Mouse (Mus musculus): ENCODE measurements around the gene Lad1. TPM values are rescaled to one million over a fixed set of nuclear protein-coding genes. Genes with fewer than 3 reads are reported as not detected.
A peak's percentile ranks its signal among the peaks of the same experiment; 100 is the strongest.

Lad1 gene
- polyA plus RNA-seq, 1 experiment from 2014 or later = 1.3 TPM

- Histone ChIP-seq H3K4me2 (replicated peaks; ENCODE audit: low read depth, low read length) (no peak overlapping the region), H3K4me1 (replicated peaks; ENCODE audit: control insufficient read depth, insufficient read depth, low read length) (no peaks in the 10 kb centered on the region), H3K36me3 (ENCODE audit: control insufficient read depth, insufficient read depth, low read length) (no peaks in the 10 kb centered on the region), H3K4me3 (ENCODE audit: low read depth, low read length) (no peak overlapping the region), H3K27me3 (ENCODE audit: control insufficient read depth, insufficient read depth, low read length) (no peaks in the 10 kb centered on the region), H3K9ac (ENCODE audit: low read depth, low read length) (no peak overlapping the region), H3K9me3 (ENCODE audit: control insufficient read depth, low read length) (no peaks in the 10 kb centered on the region), H3K27ac (ENCODE audit: low read depth, low read length) (no peak overlapping the region)
- 78% methylated on average over 5 of the region's 5 CpGs for WGBS
- ATAC-seq (ENCODE audit: low FRiP score) (no peak), DNase-seq (ENCODE audit: low spot score) (no peak)
These were observed 28.2 kb downstream of the Lad1 start for GRCm38 (mm10) chr1:135846632-135847031.

- H3K4me3 ChIP-seq (ENCODE audit: low read depth, low read length) = no peak overlapping the region
- no peak overlapping the region for H3K9ac ChIP-seq (ENCODE audit: low read depth, low read length)
- H3K4me2 ChIP-seq (replicated peaks; ENCODE audit: low read depth, low read length) = no peak overlapping the region
- DNase-seq (ENCODE audit: low spot score) = peak; percentile 75
- no peak overlapping the region for H3K27ac ChIP-seq (ENCODE audit: low read depth, low read length)
- ATAC-seq (ENCODE audit: low FRiP score) = no peak
- H3K36me3 ChIP-seq (ENCODE audit: control insufficient read depth, insufficient read depth, low read length) = no peaks in the 10 kb centered on the region
- H3K27me3 ChIP-seq (ENCODE audit: control insufficient read depth, insufficient read depth, low read length) = no peaks in the 10 kb centered on the region
- 31% methylated on average over 6 of the region's 6 CpGs for whole genome bisulfite sequencing
- no peaks in the 10 kb centered on the region; the same call in 1 of the 2 replicates for H3K4me1 ChIP-seq (replicated peaks; ENCODE audit: control insufficient read depth, insufficient read depth, low read length)
- no peaks in the 10 kb centered on the region for H3K9me3 ChIP-seq (ENCODE audit: control insufficient read depth, low read length)
These were observed 28.8 kb downstream of the Lad1 start for GRCm38 (mm10) chr1:135847139-135847562.

GRCm38 (mm10) chr1:135847611-135848351 is 29.4 kb downstream of the Lad1 start:
- Histone ChIP-seq H3K4me1 (replicated peaks; ENCODE audit: control insufficient read depth, insufficient read depth, low read length) (peaks cover 4% of the 10 kb centered on the region; the same call in 1 of the 2 replicates), H3K4me3 (ENCODE audit: low read depth, low read length) (no peak overlapping the region), H3K4me2 (replicated peaks; ENCODE audit: low read depth, low read length) (no peak overlapping the region), H3K36me3 (ENCODE audit: control insufficient read depth, insufficient read depth, low read length) (no peaks in the 10 kb centered on the region), H3K9ac (ENCODE audit: low read depth, low read length) (no peak overlapping the region), H3K27me3 (ENCODE audit: control insufficient read depth, insufficient read depth, low read length) (no peaks in the 10 kb centered on the region), H3K27ac (ENCODE audit: low read depth, low read length) (no peak overlapping the region), H3K9me3 (ENCODE audit: control insufficient read depth, low read length) (no peaks in the 10 kb centered on the region)
- DNase-seq (ENCODE audit: low spot score) = no peak
- no peak for ATAC-seq (ENCODE audit: low FRiP score)
- 88% methylated on average over 17 of the region's 17 CpGs for WGBS

- Histone ChIP-seq H3K4me2 (replicated peaks; ENCODE audit: low read depth, low read length) (no peak overlapping the region), H3K9me3 (ENCODE audit: control insufficient read depth, low read length) (no peaks in the 10 kb centered on the region), H3K4me3 (ENCODE audit: low read depth, low read length) (no peak overlapping the region), H3K36me3 (ENCODE audit: control insufficient read depth, insufficient read depth, low read length) (no peaks in the 10 kb centered on the region), H3K27ac (ENCODE audit: low read depth, low read length) (no peak overlapping the region), H3K9ac (ENCODE audit: low read depth, low read length) (no peak overlapping the region), H3K4me1 (replicated peaks; ENCODE audit: control insufficient read depth, insufficient read depth, low read length) (peaks cover 6% of the 10 kb centered on the region; the same call in 1 of the 2 replicates), H3K27me3 (ENCODE audit: control insufficient read depth, insufficient read depth, low read length) (no peaks in the 10 kb centered on the region)
- ATAC-seq (ENCODE audit: low FRiP score) (no peak), DNase-seq (ENCODE audit: low spot score) (peak; percentile 35)
- 64% methylated on average over 12 of the region's 12 CpGs for WGBS
These were observed 32.5 kb downstream of the Lad1 start for GRCm38 (mm10) chr1:135850722-135851512.

GRCm38 (mm10) chr1:135852044-135852756 is 33.8 kb downstream of the Lad1 start:
- Histone ChIP-seq H3K27ac (ENCODE audit: low read depth, low read length) (peak overlapping the region; percentile 10; the same call in 1 of the 2 replicates), H3K4me3 (ENCODE audit: low read depth, low read length) (no peak overlapping the region)

GRCm38 (mm10) chr1:135853200-135853599 is 34.8 kb downstream of the Lad1 start:
- WGBS = 93% methylated on average over 4 of the region's 4 CpGs
- no peak for ATAC-seq (ENCODE audit: low FRiP score)
- no peak for DNase-seq (ENCODE audit: low spot score)
- Histone ChIP-seq H3K4me2 (replicated peaks; ENCODE audit: low read depth, low read length) (no peak overlapping the region), H3K36me3 (ENCODE audit: control insufficient read depth, insufficient read depth, low read length) (no peaks in the 10 kb centered on the region), H3K4me1 (replicated peaks; ENCODE audit: control insufficient read depth, insufficient read depth, low read length) (peaks cover 6% of the 10 kb centered on the region; the same call in 1 of the 2 replicates), H3K4me3 (ENCODE audit: low read depth, low read length) (no peak overlapping the region), H3K9ac (ENCODE audit: low read depth, low read length) (no peak overlapping the region), H3K27ac (ENCODE audit: low read depth, low read length) (no peak overlapping the region), H3K9me3 (ENCODE audit: control insufficient read depth, low read length) (no peaks in the 10 kb centered on the region), H3K27me3 (ENCODE audit: control insufficient read depth, insufficient read depth, low read length) (no peaks in the 10 kb centered on the region)

More at GRCm38 (mm10) chr1:135852044-135852756, 33.8 kb downstream of the Lad1 start:
- Histone ChIP-seq H3K9me3 (ENCODE audit: control insufficient read depth, low read length) (no peaks in the 10 kb centered on the region), H3K4me1 (replicated peaks; ENCODE audit: control insufficient read depth, insufficient read depth, low read length) (peaks cover 6% of the 10 kb centered on the region; the same call in 1 of the 2 replicates), H3K4me2 (replicated peaks; ENCODE audit: low read depth, low read length) (no peak overlapping the region), H3K9ac (ENCODE audit: low read depth, low read length) (no peak overlapping the region), H3K36me3 (ENCODE audit: control insufficient read depth, insufficient read depth, low read length) (no peaks in the 10 kb centered on the region), H3K27me3 (ENCODE audit: control insufficient read depth, insufficient read depth, low read length) (no peaks in the 10 kb centered on the region)
- DNase-seq (ENCODE audit: low spot score) (peak; percentile 53), ATAC-seq (ENCODE audit: low FRiP score) (peak; percentile 51)
- WGBS = 46% methylated on average over 13 of the region's 13 CpGs

- Histone ChIP-seq H3K4me3 (ENCODE audit: low read depth, low read length) (no peak overlapping the region), H3K36me3 (ENCODE audit: control insufficient read depth, insufficient read depth, low read length) (no peaks in the 10 kb centered on the region), H3K9ac (ENCODE audit: low read depth, low read length) (no peak overlapping the region), H3K4me2 (replicated peaks; ENCODE audit: low read depth, low read length) (no peak overlapping the region), H3K27ac (ENCODE audit: low read depth, low read length) (no peak overlapping the region), H3K4me1 (replicated peaks; ENCODE audit: control insufficient read depth, insufficient read depth, low read length) (peaks cover 6% of the 10 kb centered on the region; the same call in 1 of the 2 replicates), H3K27me3 (ENCODE audit: control insufficient read depth, insufficient read depth, low read length) (no peaks in the 10 kb centered on the region), H3K9me3 (ENCODE audit: control insufficient read depth, low read length) (no peaks in the 10 kb centered on the region)
- WGBS = 87% methylated on average over 6 of the region's 6 CpGs
- DNase-seq (ENCODE audit: low spot score) = no peak
- no peak for ATAC-seq (ENCODE audit: low FRiP score)
These were observed 36.4 kb downstream of the Lad1 start for GRCm38 (mm10) chr1:135854591-135855343.

- H3K27me3 ChIP-seq (ENCODE audit: control insufficient read depth, insufficient read depth, low read length) = no peaks in the 10 kb centered on the region
- H3K9me3 ChIP-seq (ENCODE audit: control insufficient read depth, low read length) = no peaks in the 10 kb centered on the region
- no peak overlapping the region for H3K9ac ChIP-seq (ENCODE audit: low read depth, low read length)
- WGBS = 95% methylated on average over 1 of the region's 1 CpGs
- no peak overlapping the region for H3K27ac ChIP-seq (ENCODE audit: low read depth, low read length)
- DNase-seq (ENCODE audit: low spot score) (no peak), ATAC-seq (ENCODE audit: low FRiP score) (no peak)
- no peak overlapping the region for H3K4me3 ChIP-seq (ENCODE audit: low read depth, low read length)
- H3K36me3 ChIP-seq (ENCODE audit: control insufficient read depth, insufficient read depth, low read length) = no peaks in the 10 kb centered on the region
- no peak overlapping the region for H3K4me2 ChIP-seq (replicated peaks; ENCODE audit: low read depth, low read length)
- H3K4me1 ChIP-seq (replicated peaks; ENCODE audit: control insufficient read depth, insufficient read depth, low read length) = peaks cover 6% of the 10 kb centered on the region; the same call in 1 of the 2 replicates
These were observed 36.9 kb downstream of the Lad1 start for GRCm38 (mm10) chr1:135855344-135855687.

Data from hindbrain, embryonic 11.5 days (tissue).